Mouse (Mus musculus) G1E (cell line): ENCODE measurements at regions not wholly inside any gene's neighbourhood (a gene's known extent, or its start where the extent isn't known, plus 50 kb on each side); places are given as distances from the start of the nearest gene placed in this dataset.

Source experiments
- CTCF ChIP-seq: IDR thresholded peaks from 2 replicates; pipeline ENCODE4 v1.5.1; 2012; ENCODE audit warnings: low read depth, low read length, inconsistent platforms, mixed read lengths
- POLR2AphosphoS5 ChIP-seq: IDR thresholded peaks from 2 replicates; pipeline ENCODE4 v1.6.1; 2012; ENCODE audit warnings: low read depth, low read length, inconsistent platforms; ENCODE audit not compliant: insufficient replicate concordance
- TAL1 ChIP-seq: conservative IDR thresholded peaks from 2 replicates; pipeline ENCODE4 v1.6.1; 2012; ENCODE audit warnings: low read depth, low read length, inconsistent platforms, mixed read lengths

- TF ChIP-seq CTCF: no peak
- no peak for TF ChIP-seq TAL1
- TF ChIP-seq POLR2AphosphoS5: no peak
Observed at GRCm38 (mm10) chr15:8815277-8815676, 104.7 kb upstream of the Slc1a3 start.
